Mouse (Mus musculus): ENCODE data around the gene Tm6sf1.

The Tm6sf1 gene

GRCm38 (mm10) chr7:81847777-81848176 lies 11.0 kb upstream of the Tm6sf1 start:
- in situ Hi-C loops (cut with MboI, MseI): loop anchor here in 1 of 2 experiments (10.0 to 25.0 kb wide), 2 partner anchors 397 to 1760 kb away; no protein-coding TSS in a partner anchor

DNA sequence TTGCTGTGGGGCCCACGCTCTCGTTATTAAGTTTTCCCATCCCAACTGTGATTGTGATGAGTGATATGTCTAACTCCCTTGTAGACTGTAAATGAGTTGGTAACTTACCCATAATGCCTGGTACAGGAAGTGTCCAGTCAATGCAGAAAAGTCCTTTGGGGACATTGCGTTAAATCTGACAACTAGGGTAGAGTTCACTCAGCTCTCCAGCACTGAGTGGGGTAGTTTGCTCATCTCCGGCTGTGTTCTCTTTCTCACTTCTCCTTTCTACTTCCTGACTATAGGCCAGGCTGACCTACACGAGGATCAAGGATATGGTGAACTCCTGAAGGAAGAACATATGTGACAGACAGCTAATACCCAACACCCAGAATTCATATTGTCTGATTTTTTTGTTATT lies 9.6 kb upstream of the Tm6sf1 start:
- in situ Hi-C loops (cut with MboI, MseI): loop anchor here in 1 of 2 experiments (10.0 to 25.0 kb wide), 2 partner anchors 396 to 1762 kb away; no protein-coding TSS in a partner anchor

- in situ Hi-C loops (cut with MboI, MseI): loop anchor here in 1 of 2 experiments (10.0 to 25.0 kb wide), 2 partner anchors 395 to 1762 kb away; no protein-coding TSS in a partner anchor
Observed at GRCm38 (mm10) chr7:81849633-81850032, 9.2 kb upstream of the Tm6sf1 start.

DNA sequence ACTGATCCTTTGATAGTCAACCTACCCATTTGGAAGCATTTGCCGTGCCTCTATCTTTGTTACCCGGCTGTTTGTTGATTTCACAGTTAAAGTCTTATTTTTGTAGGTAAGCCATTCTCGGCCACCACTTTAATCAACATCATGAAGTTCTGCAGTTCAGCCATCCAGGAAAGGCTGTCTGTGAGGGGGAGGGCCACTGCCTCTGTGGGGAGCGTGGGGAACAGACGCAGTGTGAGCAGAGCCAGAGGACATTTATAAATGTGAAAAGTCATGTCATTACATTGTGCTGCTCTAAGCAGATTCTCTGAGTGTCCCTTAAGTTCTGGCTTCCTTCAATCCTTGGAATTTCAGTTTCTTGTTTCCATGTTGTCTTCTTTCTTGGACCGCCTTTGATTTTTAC lies 8.6 kb upstream of the Tm6sf1 start:
- in situ Hi-C loops (cut with MboI, MseI): no loop called here

DNA sequence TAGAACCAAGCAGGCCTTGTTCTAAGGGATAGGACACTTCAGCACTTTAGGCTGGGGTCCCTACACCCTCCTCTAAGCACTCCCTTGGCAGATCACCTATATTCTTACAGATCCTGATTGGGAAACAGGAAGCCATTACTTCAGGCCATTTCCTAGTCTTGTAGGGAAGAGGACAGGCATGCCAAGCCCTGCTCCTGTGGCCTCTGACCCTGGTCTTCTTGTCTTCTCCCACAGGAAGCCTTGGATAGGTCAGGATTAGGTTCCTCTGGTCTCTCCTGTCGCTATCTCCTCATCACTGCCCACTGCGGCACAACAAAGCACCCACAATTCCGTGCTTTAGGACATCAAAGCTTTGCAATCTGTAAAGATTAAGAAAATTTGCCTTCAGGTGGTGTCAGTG lies 7.1 kb upstream of the Tm6sf1 start:
- in situ Hi-C loops (cut with MboI, MseI): no loop called here

GRCm38 (mm10) chr7:81854568-81855307 lies 4.1 kb upstream of the Tm6sf1 start:
- in situ Hi-C loops (cut with MboI, MseI): no loop called here

GRCm38 (mm10) chr7:81855694-81856093 lies 3.1 kb upstream of the Tm6sf1 start, which contains the start of gene Gm10160:
Gene Gm10160 (minus strand): TSS chr7:81855794.
- in situ Hi-C loops (cut with MboI, MseI): no loop called here

DNA sequence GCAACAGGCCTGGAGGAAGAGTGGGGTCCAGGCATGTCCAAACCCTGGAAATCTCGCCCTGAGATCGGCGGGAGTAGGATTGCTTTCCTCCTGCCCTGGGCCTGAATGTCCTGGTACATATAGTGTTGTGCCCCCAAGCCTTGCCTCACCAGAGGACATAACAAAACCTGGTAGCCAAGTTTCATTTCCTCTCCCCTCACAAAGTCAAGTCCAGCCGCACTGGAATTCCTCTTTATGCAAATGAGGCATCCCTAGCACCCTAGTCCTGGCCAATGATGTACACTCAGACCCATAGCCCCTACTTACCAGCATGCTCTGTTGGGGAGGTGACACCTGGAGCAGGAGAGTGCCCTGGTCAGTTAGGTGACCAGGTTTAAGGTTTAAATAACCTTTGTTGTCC lies 2.6 kb upstream of the Tm6sf1 start:
- in situ Hi-C loops (cut with MboI, MseI): no loop called here

- in situ Hi-C loops (cut with MboI, MseI): no loop called here
Observed at GRCm38 (mm10) chr7:81858236-81858635, 565 bp upstream of the Tm6sf1 start.

DNA sequence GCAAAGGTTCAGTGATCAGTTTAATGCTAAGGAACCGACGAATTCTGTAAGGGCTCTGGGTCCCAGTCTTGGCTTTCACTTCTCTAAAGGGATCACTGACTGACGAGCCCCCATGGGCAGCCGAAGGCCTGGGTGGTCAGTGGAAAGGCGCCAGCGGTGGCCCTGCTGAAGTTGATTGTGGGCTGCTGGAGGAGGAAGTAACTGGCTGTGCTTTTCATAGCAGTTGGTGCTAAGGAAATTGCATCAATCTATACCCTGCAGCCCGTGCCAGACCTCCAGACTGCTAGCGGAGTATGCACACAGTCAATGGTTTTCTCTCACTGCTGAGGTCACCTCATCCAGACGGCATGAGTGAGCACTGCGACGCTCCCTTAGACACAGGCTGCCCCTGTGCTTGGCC lies 1.3 kb downstream of the Tm6sf1 start:
- in situ Hi-C loops (cut with MboI, MseI): loop anchor here in 1 of 2 experiments (5.0 to 10.0 kb wide), 2 partner anchors 72 to 1765 kb away; partner anchors contain the start of gene Hdgfl3

- in situ Hi-C loops (cut with MboI, MseI): loop anchor here in 1 of 2 experiments (5.0 to 10.0 kb wide), 2 partner anchors 71 to 1764 kb away; partner anchors contain the start of gene Hdgfl3
Observed at GRCm38 (mm10) chr7:81860996-81861395, 2.2 kb downstream of the Tm6sf1 start.

- in situ Hi-C loops (cut with MboI, MseI): loop anchor here in 1 of 2 experiments (5.0 to 10.0 kb wide), 2 partner anchors 71 to 1763 kb away; partner anchors contain the start of gene Hdgfl3
Observed at GRCm38 (mm10) chr7:81861461-81861860, 2.7 kb downstream of the Tm6sf1 start.

DNA sequence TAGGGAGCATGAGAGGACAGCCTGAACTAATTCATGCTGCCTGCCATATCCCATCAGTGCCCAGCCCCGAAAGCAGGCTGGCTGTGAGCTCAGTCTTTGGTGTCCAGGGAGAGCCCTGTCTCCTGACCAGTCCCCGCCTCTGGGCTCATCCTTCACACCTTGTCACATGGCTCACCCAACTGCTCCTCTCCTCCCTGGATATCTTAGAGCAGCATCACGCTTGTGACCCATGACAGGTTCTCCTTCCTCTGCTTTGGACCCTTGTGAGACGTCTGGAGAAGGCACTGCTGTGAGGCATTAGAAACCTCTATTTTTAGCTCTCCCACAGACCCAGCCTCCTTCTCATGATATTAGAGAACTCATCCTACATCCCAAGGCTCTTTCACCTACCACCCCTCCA lies 3.1 kb downstream of the Tm6sf1 start:
- in situ Hi-C loops (cut with MboI, MseI): loop anchor here in 1 of 2 experiments (5.0 to 10.0 kb wide), 2 partner anchors 70 to 1763 kb away; partner anchors contain the start of gene Hdgfl3

GRCm38 (mm10) chr7:81862587-81863583 lies 4.1 kb downstream of the Tm6sf1 start:
- in situ Hi-C loops (cut with MboI, MseI): loop anchor here in 1 of 2 experiments (5.0 to 10.0 kb wide), 2 partner anchors 69 to 1762 kb away; partner anchors contain the start of gene Hdgfl3

DNA sequence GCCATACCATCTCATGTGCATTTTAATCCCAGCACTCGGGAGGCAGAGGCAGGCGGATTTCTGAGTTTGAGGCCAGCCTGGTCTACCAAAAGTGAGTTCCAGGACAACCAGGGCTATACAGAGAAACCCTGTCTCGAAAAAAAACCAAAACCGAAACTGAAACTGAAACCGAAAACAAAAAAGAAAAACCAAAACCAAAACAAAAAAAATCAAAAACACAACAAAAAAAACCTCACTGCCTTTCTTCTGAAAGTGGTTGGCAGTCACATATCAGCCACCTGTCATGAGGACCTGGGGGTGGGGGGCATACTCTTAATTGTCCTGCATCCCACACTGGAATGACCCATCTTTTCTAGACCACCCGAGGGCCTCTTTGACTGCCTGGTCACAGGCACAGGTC lies 5.8 kb downstream of the Tm6sf1 start:
- in situ Hi-C loops (cut with MboI, MseI): loop anchor here in 1 of 2 experiments (5.0 to 10.0 kb wide), 2 partner anchors 68 to 1760 kb away; partner anchors contain the start of gene Hdgfl3

- in situ Hi-C loops (cut with MboI, MseI): loop anchor here in 1 of 2 experiments (5.0 to 10.0 kb wide), 2 partner anchors 411 to 1759 kb away; no protein-coding TSS in a partner anchor
Observed at GRCm38 (mm10) chr7:81865937-81866336, 7.1 kb downstream of the Tm6sf1 start.

GRCm38 (mm10) chr7:81867231-81867930 lies 8.6 kb downstream of the Tm6sf1 start:
- in situ Hi-C loops (cut with MboI, MseI): loop anchor here in 1 of 2 experiments (5.0 to 10.0 kb wide), 2 partner anchors 410 to 1757 kb away; no protein-coding TSS in a partner anchor

GRCm38 (mm10) chr7:81868158-81868557 lies 9.4 kb downstream of the Tm6sf1 start:
- in situ Hi-C loops (cut with MboI, MseI): loop anchor here in 1 of 2 experiments (5.0 to 10.0 kb wide), 2 partner anchors 409 to 1757 kb away; no protein-coding TSS in a partner anchor

- in situ Hi-C loops (cut with MboI, MseI): no loop called here
Observed at GRCm38 (mm10) chr7:81872493-81873013, 13.8 kb downstream of the Tm6sf1 start.

GRCm38 (mm10) chr7:81873807-81874206 lies 15.0 kb downstream of the Tm6sf1 start:
- in situ Hi-C loops (cut with MboI, MseI): no loop called here
